Mouse (Mus musculus): ENCODE data around the gene Ddn. TPM values are rescaled to one million over a fixed set of nuclear protein-coding genes. Genes with fewer than 3 reads are reported as not detected.
"Not testable (repeated sequence)": the region's sequence is repeated elsewhere in the genome, so short reads cannot be mapped to it uniquely, and the experiment has no call there.

Ddn gene
- polyA plus RNA-seq, 1 experiment from 2014 or later, result 0.16 TPM

- peak within 1 kb of the TSS; percentile 95 for H3K9ac ChIP-seq
- WGBS, result under 1% methylated on average over 66 of the region's 66 CpGs
- H3K4me2 ChIP-seq, result peak within 1 kb of the TSS; percentile 75
- H3K9me3 ChIP-seq, result no peaks in the 10 kb centered on the region
- H3K27ac ChIP-seq (replicated peaks), result peak within 1 kb of the TSS; percentile 99
- peaks cover 61% of the 10 kb centered on the region for H3K4me1 ChIP-seq
- no peaks in the 10 kb centered on the region for H3K27me3 ChIP-seq (replicated peaks)
- peaks cover 43% of the 10 kb centered on the region for H3K36me3 ChIP-seq
- peak; percentile 90 for ATAC-seq (ENCODE audit: extremely low read depth, insufficient number of reproducible peaks, low FRiP score, low TSS enrichment)
- H3K4me3 ChIP-seq, result peak within 1 kb of the TSS; percentile 85
These were observed 21.7 kb upstream of the Ddn start, which contains the start of gene Prkag1 for GRCm38 (mm10) chr15:98830736-98831683. Prkag1 (minus strand) TSS chr15:98831521.

- H3K4me3 ChIP-seq, result no peak overlapping the region
- ATAC-seq (ENCODE audit: extremely low read depth, insufficient number of reproducible peaks, low FRiP score, low TSS enrichment), result no peak
- no peak overlapping the region; the same call in 1 of the 2 replicates for H3K4me2 ChIP-seq
- no peaks in the 10 kb centered on the region for H3K27me3 ChIP-seq (replicated peaks)
- H3K9ac ChIP-seq, result no peak overlapping the region
- WGBS, result 70% methylated on average over 7 of the region's 7 CpGs
- H3K9me3 ChIP-seq, result no peaks in the 10 kb centered on the region
- H3K36me3 ChIP-seq, result peaks cover 42% of the 10 kb centered on the region
- peaks cover 41% of the 10 kb centered on the region for H3K4me1 ChIP-seq
- no peak overlapping the region for H3K27ac ChIP-seq (replicated peaks)
These were observed 18.3 kb upstream of the Ddn start for GRCm38 (mm10) chr15:98827611-98828011.

GRCm38 (mm10) chr15:98823434-98823833, 14.1 kb upstream of the Ddn start:
- H3K27ac ChIP-seq (replicated peaks), result no peak overlapping the region
- H3K4me2 ChIP-seq, result no peak overlapping the region
- no peak overlapping the region for H3K9ac ChIP-seq
- no peak for ATAC-seq (ENCODE audit: extremely low read depth, insufficient number of reproducible peaks, low FRiP score, low TSS enrichment)
- no peaks in the 10 kb centered on the region for H3K9me3 ChIP-seq
- no peak overlapping the region for H3K4me3 ChIP-seq
- H3K36me3 ChIP-seq, result peaks cover 74% of the 10 kb centered on the region
- 70% methylated on average over 3 of the region's 3 CpGs for WGBS
- peaks cover 31% of the 10 kb centered on the region for H3K4me1 ChIP-seq
- no peaks in the 10 kb centered on the region for H3K27me3 ChIP-seq (replicated peaks)

- no peak overlapping the region for H3K4me3 ChIP-seq
- WGBS, result 86% methylated on average over 5 of the region's 5 CpGs
- no peak for ATAC-seq (ENCODE audit: extremely low read depth, insufficient number of reproducible peaks, low FRiP score, low TSS enrichment)
- no peak overlapping the region for H3K27ac ChIP-seq (replicated peaks)
- no peaks in the 10 kb centered on the region for H3K9me3 ChIP-seq
- peaks cover 18% of the 10 kb centered on the region for H3K4me1 ChIP-seq
- no peaks in the 10 kb centered on the region for H3K27me3 ChIP-seq (replicated peaks)
- H3K9ac ChIP-seq, result no peak overlapping the region
- H3K4me2 ChIP-seq, result no peak overlapping the region
- H3K36me3 ChIP-seq, result peaks cover 77% of the 10 kb centered on the region
These were observed 12.9 kb upstream of the Ddn start for GRCm38 (mm10) chr15:98822147-98822546.

- H3K27ac ChIP-seq (replicated peaks), result no peak overlapping the region
- peaks cover 84% of the 10 kb centered on the region for H3K36me3 ChIP-seq
- no peak overlapping the region for H3K4me2 ChIP-seq
- WGBS, result 39% methylated on average over 10 of the region's 10 CpGs
- no peak overlapping the region; the same call in 1 of the 2 replicates for H3K9ac ChIP-seq
- peaks cover 15% of the 10 kb centered on the region for H3K4me1 ChIP-seq
- no peak for ATAC-seq (ENCODE audit: extremely low read depth, insufficient number of reproducible peaks, low FRiP score, low TSS enrichment)
- H3K9me3 ChIP-seq, result no peaks in the 10 kb centered on the region
- no peak overlapping the region for H3K4me3 ChIP-seq
- no peaks in the 10 kb centered on the region for H3K27me3 ChIP-seq (replicated peaks)
These were observed 12.1 kb upstream of the Ddn start for GRCm38 (mm10) chr15:98821403-98821802.

- WGBS, result 69% methylated on average over 4 of the region's 4 CpGs
- Histone ChIP-seq H3K9ac (peak overlapping the region; percentile 35; the same call in 1 of the 2 replicates), H3K4me2 (no peak overlapping the region), H3K4me1 (peaks cover 15% of the 10 kb centered on the region), H3K9me3 (no peaks in the 10 kb centered on the region), H3K27ac (replicated peaks) (peak overlapping the region; percentile 64), H3K36me3 (peaks cover 87% of the 10 kb centered on the region), H3K4me3 (no peak overlapping the region), H3K27me3 (replicated peaks) (no peaks in the 10 kb centered on the region)
- ATAC-seq (ENCODE audit: extremely low read depth, insufficient number of reproducible peaks, low FRiP score, low TSS enrichment), result no peak
These were observed 11.6 kb upstream of the Ddn start for GRCm38 (mm10) chr15:98820937-98821336.

- Histone ChIP-seq H3K27ac (replicated peaks) (no peak overlapping the region), H3K36me3 (peaks cover 89% of the 10 kb centered on the region), H3K9me3 (no peaks in the 10 kb centered on the region), H3K4me2 (no peak overlapping the region), H3K4me1 (peaks cover 15% of the 10 kb centered on the region), H3K9ac (no peak overlapping the region), H3K27me3 (replicated peaks) (no peaks in the 10 kb centered on the region), H3K4me3 (no peak overlapping the region)
- ATAC-seq (ENCODE audit: extremely low read depth, insufficient number of reproducible peaks, low FRiP score, low TSS enrichment), result no peak
- WGBS, result 92% methylated on average over 7 of the region's 7 CpGs
These were observed 8.9 kb upstream of the Ddn start for GRCm38 (mm10) chr15:98818171-98818570.

- H3K4me1 ChIP-seq, result peaks cover 22% of the 10 kb centered on the region
- H3K9me3 ChIP-seq, result no peaks in the 10 kb centered on the region
- no peak overlapping the region for H3K27ac ChIP-seq (replicated peaks)
- H3K9ac ChIP-seq, result no peak overlapping the region
- no peak for ATAC-seq (ENCODE audit: extremely low read depth, insufficient number of reproducible peaks, low FRiP score, low TSS enrichment)
- no peak overlapping the region for H3K4me3 ChIP-seq
- H3K27me3 ChIP-seq (replicated peaks), result peaks cover 30% of the 10 kb centered on the region
- peaks cover 70% of the 10 kb centered on the region for H3K36me3 ChIP-seq
- 84% methylated on average over 20 of the region's 20 CpGs for WGBS
- no peak overlapping the region for H3K4me2 ChIP-seq
These were observed 3.6 kb upstream of the Ddn start for GRCm38 (mm10) chr15:98812741-98813424.

GRCm38 (mm10) chr15:98810212-98810611, 922 bp upstream of the Ddn start:
- not testable (repeated sequence) for ATAC-seq (ENCODE audit: extremely low read depth, insufficient number of reproducible peaks, low FRiP score, low TSS enrichment); H3K4me3 ChIP-seq; H3K9ac ChIP-seq; H3K4me2 ChIP-seq; H3K9me3 ChIP-seq; H3K27ac ChIP-seq (replicated peaks)
- 65% methylated on average over 6 of the region's 6 CpGs for WGBS
- Histone ChIP-seq H3K36me3 (peaks cover 46% of the 10 kb centered on the region), H3K27me3 (replicated peaks) (peaks cover 57% of the 10 kb centered on the region), H3K4me1 (peaks cover 46% of the 10 kb centered on the region)

GRCm38 (mm10) chr15:98808651-98809134, 597 bp downstream of the Ddn start:
- WGBS, result 17% methylated on average over 6 of the region's 6 CpGs
- H3K9me3 ChIP-seq, result no peaks in the 10 kb centered on the region
- H3K27me3 ChIP-seq (replicated peaks), result peaks cover 72% of the 10 kb centered on the region
- peaks cover 32% of the 10 kb centered on the region for H3K36me3 ChIP-seq
- peak overlapping the region; percentile 57 for H3K4me3 ChIP-seq
- peak overlapping the region; percentile 76 for H3K9ac ChIP-seq
- peaks cover 57% of the 10 kb centered on the region for H3K4me1 ChIP-seq
- H3K27ac ChIP-seq (replicated peaks), result no peak overlapping the region
- ATAC-seq (ENCODE audit: extremely low read depth, insufficient number of reproducible peaks, low FRiP score, low TSS enrichment), result no peak
- peak overlapping the region; percentile 77 for H3K4me2 ChIP-seq

GRCm38 (mm10) chr15:98807895-98808650, 1.2 kb downstream of the Ddn start:
- peaks cover 26% of the 10 kb centered on the region for H3K36me3 ChIP-seq
- peak overlapping the region; percentile 57 for H3K4me3 ChIP-seq
- H3K27ac ChIP-seq (replicated peaks), result no peak overlapping the region
- peaks cover 63% of the 10 kb centered on the region for H3K4me1 ChIP-seq
- under 1% methylated on average over 22 of the region's 34 CpGs for WGBS
- H3K9me3 ChIP-seq, result no peaks in the 10 kb centered on the region
- H3K4me2 ChIP-seq, result peak overlapping the region; percentile 77
- peak overlapping the region; percentile 76 for H3K9ac ChIP-seq
- peaks cover 78% of the 10 kb centered on the region for H3K27me3 ChIP-seq (replicated peaks)
- ATAC-seq (ENCODE audit: extremely low read depth, insufficient number of reproducible peaks, low FRiP score, low TSS enrichment), result no peak
